Mouse (Mus musculus) spleen, adult 12 weeks (tissue): ENCODE results near the gene Itgb3.

Experiments used
- DNase-seq: peaks from one replicate; pipeline ENCODE4 v3.0.0; 2022; ENCODE audit warnings: low spot score

Itgb3 gene

DNA sequence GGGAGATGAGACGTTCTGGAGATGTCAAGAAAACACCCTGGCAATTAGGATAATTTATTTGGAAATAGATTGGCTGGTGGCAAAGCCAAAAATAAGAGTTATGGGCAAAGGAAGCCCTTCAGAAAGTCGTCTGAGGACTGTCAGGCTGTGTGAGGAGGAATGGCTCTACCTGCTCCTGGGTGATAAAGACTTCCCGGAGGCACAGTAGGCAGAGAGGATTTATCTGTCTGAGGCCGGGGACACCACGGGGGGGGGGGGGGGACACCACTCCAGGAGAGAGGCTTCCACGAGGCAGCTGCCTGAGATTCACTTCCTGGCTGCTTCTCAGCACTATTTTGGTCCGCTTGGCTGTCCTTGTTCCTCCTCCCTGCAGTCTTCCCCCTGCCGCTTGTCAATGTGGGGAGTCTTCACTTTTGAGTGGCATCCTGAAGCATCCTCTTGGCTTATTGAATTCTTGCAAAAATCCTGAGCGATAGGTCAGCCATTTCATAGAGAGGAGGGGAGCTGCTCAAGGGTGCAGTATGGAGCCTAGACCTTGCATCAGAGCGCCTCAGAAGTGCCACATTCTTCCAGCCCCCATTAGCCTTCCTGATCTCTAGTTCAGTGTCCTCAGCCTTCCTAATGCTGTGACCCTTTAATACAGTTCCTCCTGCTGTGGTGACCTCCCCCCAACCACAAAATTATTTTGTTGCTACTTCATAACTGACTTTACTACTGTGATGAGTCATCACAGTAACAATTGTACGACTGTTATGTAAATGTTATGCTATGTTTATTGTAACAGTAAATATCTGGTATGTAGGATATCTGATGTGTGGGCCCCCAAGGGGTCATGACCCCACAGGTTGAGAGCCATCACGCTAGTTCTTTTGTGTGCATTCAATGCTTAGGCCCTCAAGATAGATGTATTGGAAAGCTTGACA is 14.5 kb downstream of the Itgb3 start:
- no peak for DNase-seq

- DNase-seq, result no peak
These were observed 17.1 kb downstream of the Itgb3 start for GRCm38 (mm10) chr11:104624791-104625391.

DNA sequence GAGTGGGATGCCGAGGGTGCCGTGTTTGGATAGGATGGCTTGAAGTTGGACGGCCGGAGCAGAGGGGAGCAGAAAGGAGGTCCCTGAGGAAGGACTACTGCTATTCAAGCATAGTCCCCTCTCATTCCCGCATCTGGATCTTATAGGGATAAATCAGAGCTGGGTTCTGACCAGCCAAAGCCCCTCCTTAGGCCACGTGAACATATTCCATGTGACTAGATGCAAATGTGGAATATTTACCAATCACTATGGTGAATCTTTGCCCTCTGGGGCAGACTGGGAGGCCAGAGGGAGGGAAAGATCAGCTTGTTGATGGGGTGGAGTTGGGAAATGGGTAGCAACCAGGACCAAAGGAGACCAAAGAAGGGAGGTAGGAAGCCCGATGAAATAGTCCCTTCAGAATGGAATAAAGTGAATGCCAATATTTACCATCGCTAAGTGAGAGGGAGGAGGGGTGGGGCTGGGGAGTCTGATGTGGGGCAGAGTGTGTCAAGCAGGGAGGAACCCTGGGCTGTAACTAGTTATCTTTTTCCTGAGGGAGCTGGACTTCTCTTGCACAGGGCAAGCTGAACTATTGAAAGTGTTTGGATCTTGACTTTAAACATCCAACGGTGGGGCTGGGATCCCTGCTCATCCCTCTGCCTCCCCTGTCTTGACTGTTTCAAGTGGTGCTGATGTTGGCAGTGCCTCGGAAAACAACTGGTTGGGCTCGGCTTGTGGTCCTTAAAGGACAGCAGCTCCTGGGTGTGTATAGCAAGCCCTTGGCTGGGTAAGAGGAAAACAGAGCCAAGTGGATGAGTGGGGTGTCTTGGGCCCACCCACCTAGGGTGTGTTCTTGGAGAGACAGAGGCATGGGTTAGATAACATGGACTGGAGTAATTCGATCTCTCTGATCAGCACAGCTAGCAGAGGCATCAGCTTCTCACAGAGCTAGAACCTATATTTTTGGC is 17.9 kb downstream of the Itgb3 start:
- no peak for DNase-seq

DNA sequence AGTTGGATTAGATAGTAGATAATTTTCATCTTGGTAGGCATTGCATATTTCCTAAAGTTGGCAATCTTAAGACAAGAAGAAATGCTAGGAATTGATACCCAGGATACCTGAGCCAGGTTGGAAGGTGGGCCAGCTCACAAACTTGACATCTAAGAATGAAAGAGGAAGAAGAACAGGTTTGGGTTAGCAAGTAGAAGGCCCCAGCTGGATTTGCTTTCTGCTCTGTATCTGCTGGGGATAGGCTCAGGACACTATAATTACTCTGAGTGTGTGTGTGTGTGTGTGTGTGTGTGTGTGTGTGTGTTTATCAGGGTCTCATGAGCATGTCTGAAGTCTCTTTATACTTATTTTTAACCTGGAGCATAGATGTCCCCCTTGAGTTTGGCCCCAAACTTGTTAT is 18.8 kb downstream of the Itgb3 start:
- no peak for DNase-seq

DNA sequence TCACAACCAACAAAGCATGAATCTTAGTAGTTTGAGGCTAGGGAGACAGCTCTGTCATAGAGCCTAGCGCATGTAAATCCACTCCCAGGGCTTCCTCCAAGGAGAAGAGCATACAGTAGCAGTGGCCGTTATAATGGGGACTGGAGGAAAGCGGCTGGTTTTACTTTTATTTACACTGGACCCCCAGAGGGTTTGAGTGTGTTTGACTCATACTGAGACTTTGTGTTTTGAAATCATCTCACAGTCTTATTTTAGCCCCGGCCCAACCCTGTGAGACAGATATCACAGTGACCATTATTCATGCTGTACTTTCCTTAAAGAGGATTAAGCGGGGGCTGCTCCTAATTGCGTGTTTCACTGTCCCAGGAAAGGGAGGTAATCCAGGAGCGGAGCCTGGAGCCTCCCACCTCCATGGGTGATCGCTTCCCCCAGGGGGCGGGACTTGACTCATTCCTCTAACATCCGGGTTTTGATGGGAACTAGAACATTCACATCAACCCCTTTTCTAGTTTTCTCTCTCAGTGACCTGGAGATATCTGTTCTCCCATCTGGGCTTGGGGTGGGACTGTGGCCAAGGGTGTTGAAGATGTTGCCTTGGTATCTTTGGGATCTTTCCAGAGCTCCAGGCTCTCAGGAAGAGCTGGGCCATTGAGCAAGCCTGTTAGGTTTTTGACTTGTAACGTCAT is 20.0 kb downstream of the Itgb3 start:
- DNase-seq, result no peak

- DNase-seq, result no peak
These were observed 20.8 kb downstream of the Itgb3 start for GRCm38 (mm10) chr11:104628566-104628965.

- DNase-seq, result no peak
These were observed 22.5 kb downstream of the Itgb3 start for GRCm38 (mm10) chr11:104630185-104630835.

- DNase-seq, result peak; percentile 32
These were observed 23.5 kb downstream of the Itgb3 start for GRCm38 (mm10) chr11:104631306-104631705.

DNA sequence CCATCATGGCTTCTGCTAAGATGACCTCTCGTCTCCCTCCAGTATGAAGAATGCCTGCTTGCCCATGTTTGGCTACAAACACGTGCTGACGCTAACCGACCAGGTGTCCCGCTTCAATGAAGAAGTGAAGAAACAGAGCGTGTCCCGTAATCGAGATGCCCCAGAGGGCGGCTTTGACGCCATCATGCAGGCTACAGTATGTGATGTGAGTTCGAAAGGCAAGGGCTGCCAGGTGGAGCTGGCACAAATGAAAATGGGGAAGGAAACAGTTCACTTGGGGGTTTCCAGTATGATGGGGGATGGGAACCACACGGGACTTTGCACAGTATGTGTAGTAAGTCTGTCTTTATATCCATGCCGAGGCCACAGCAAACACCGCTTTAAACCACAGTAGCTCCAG is 29.2 kb downstream of the Itgb3 start:
- peak; percentile 56 for DNase-seq

DNA sequence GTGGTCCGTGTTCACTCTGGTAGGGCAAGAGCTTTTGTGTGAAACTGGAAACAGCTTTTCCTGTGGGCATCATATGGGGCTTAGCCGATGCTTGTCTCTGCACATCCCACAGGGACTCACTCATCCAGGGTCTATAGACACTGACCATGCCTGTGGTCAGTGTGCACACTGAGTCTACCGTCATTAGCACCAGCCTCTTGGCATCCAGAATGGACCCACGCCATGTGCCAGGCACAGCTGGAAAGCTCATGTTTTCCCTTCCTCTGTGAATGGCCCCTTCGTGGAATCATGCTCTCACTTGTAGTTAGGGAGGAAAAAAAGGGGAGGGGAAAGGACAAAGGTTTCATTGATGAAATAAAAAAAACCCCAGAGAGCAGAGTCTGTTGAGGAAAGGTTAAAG is 30.2 kb downstream of the Itgb3 start:
- DNase-seq, result no peak

- no peak for DNase-seq
These were observed 31.1 kb downstream of the Itgb3 start for GRCm38 (mm10) chr11:104638906-104639305.

- no peak for DNase-seq
These were observed 31.8 kb downstream of the Itgb3 start for GRCm38 (mm10) chr11:104639634-104640033.

DNA sequence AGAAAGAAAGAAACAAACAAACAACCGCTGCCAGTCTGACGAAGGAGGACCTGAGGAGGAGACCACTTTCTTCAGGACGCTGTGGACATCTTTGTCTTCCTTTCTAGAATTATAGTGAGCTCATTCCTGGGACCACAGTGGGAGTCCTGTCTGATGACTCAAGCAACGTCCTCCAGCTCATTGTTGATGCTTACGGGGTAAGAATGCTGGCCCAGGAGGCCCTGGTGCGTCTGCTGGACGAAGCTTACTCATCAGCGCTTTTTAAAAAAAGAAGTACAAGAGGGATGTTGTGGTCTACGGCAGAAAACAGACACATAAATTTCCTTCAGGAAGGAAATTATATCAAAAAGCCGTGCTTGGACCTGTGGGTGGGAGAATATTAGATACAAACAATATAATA is 33.1 kb downstream of the Itgb3 start:
- DNase-seq, result no peak

DNA sequence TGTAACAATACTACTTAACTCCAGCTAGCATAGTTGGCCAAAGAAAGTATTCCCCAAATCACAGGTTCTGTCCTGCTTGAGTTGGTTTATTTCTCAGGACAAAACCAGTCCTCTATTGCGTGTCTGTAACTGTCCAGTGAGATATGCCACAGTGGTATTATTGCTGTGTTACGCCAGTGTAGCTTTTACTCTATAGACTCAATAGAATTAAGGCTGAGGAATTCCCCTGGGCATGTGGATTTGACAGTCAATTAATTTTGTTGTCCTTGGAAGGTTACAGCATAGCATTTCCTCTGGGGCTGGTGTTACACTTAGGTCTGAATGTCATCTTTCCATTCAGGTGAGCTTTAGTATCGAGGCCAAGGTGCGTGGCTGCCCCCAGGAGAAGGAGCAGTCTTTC is 35.4 kb downstream of the Itgb3 start:
- DNase-seq, result no peak

DNA sequence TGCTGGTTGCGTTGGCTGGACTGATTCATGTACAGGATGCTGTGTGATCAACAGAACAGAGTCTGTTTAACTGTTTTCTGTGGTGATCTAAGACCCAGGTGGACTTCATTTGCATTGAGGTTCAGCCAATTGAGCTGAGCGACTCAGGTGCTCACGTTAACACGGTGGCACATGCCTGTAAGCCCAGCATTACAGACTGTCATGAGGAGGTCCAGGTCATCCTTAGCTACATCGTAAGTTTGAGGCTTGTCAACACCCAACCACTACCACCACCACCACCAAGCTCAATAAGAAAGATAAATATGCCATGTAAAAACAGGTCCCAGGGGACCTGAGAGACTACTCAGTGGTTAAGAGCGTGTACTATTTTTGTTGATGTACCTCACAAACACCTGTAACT is 37.6 kb downstream of the Itgb3 start:
- no peak for DNase-seq

DNA sequence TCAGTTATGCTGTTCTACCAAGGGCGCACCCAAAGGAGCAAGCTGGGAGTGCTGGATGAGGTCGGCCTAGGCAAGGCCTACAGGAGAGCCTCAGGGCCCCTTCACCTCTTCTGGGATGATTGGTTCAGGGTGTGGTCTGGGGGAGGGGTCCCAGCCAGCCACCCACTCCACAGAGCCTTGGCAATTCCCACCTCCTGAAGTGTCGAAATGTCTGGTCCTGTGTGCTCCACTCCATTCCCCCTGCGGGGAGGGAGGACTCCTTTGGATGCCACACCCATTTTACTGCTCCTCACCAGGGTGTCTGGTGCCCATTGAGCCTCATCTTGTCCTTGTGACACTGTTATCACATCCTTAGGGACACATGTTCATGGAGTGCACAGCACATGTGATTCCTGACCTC is 38.4 kb downstream of the Itgb3 start:
- DNase-seq, result no peak

DNA sequence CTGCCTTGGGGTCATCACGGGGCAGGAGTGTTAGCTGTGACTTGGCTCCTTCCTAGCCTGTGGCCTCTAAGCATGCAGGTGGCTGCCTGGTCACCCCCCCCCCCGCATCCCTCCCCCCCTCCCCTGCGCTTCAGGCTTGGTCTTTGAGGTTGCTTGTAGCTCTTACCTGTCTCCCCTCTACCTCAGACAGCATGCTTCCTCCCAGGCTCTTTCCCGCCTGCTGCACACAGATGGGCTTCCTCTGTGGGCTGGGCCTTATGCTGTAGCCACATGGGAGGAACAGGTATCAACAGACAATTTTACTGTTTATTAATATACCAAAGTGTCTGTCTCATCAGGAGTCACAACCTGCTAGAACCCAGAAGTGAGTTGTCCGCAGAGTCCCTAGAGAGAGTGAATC is 38.8 kb downstream of the Itgb3 start:
- DNase-seq, result no peak

DNA sequence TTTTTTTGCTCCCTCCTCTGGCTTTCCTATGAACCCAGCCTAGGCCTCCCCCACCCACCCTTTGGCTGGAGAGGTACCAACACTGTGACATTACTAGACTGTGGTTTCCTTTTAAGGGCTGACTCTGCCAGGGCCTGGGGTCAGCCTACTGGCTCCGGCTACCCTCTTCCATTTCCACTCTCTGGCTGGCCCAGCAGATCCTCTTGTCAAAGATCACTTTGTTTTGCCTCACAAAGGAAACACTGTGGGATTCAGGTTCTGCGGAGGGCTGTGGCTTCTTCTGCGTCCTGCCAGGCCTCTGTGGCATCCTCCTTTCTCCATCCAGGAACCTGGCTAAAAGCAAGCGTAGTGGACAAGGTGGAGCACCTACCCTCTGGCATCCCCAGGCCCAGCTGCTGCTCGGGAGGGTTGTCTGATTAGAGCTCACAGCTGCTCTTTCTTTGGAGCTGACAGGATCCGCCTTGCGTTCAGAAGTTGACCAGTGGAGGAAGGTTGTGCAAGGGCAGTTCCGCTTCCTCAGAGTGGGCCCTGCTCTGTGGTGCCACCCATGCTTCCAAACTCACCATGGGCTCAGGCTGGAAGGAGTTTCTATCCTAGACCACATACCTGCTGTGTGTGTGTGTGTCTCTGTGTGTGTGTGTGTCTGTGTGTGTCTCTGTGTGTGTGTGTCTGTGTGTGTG is 39.5 kb downstream of the Itgb3 start:
- no peak for DNase-seq

GRCm38 (mm10) chr11:104648571-104648970 is 40.8 kb downstream of the Itgb3 start:
- peak; percentile 32 for DNase-seq

DNA sequence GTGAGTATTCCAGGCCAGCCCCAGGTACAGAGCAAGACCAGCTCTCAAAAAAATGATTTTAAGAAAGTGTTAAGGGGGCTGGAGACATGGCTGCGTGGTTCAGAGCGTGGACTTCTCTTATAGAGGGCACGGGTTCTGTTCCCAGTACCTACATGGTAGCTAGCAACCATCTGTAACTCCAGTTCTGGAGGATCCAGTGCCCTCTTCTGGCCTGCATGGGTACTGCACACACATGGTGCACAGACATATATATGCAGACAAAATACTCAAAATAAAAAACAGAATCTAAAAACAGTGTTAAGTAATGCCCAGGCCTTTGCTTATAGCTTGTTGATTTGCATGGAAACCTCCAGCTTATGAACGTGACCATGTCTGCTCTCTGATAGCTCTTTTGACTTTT is 52.8 kb downstream of the Itgb3 start:
- no peak for DNase-seq

- no peak for DNase-seq
These were observed 53.3 kb downstream of the Itgb3 start for GRCm38 (mm10) chr11:104661106-104661505.
